Mouse (Mus musculus): ENCODE measurements at regions not wholly inside any gene's neighbourhood (a gene's known extent, or its start where the extent isn't known, plus 50 kb on each side); places are given as distances from the start of the nearest gene placed in this dataset.

DNA sequence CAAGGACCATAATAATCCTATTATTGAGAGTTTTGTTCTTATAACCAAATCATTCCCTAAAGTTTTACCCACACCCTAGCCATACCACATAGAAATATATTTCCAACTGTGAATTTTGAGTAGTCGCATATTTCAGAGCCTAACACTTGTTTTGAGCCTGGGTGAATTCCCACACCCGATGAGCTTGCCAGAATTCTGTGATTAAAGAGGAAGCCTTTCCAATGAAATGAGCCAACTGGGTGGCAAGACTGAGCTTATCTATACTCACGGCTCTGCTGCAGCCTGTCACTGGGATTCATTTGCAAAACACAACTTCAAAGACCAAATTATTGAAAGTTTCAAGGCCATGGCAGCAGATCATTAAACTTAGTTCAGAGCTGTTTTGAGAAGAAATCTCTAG, 582.3 kb upstream of the Fam98a start:
- TF ChIP-seq POLR2A (IDR thresholded peaks at IDR 0.05; ENCODE audit: low read depth, low read length) = no peak
- TF ChIP-seq CTCF (IDR thresholded peaks at IDR 0.05; ENCODE audit: extremely low read depth, insufficient read length, insufficient replicate concordance, low read depth, low read length) = no peak

All from small intestine, adult 2 months (tissue).